Mouse (Mus musculus): Measurements from ENCODE around the gene Slc9a7. TPM values are rescaled to one million over a fixed set of nuclear protein-coding genes. Genes with fewer than 3 reads are reported as not detected.

Slc9a7 gene
- polyA plus RNA-seq, 1 experiment from 2014 or later, result 4.7 TPM

GRCm38 (mm10) chrX:20157519-20157918, 134.1 kb downstream of the Slc9a7 start:
- no peaks in the 10 kb centered on the region for H3K9me3 ChIP-seq (replicated peaks)
- H3K9ac ChIP-seq, result no peak overlapping the region
- ATAC-seq (replicated peaks; ENCODE audit: insufficient number of reproducible peaks, insufficient read depth, low FRiP score, low read depth), result no peak
- WGBS, result 3% methylated on average over 2 of the region's 2 CpGs
- no peaks in the 10 kb centered on the region for H3K4me1 ChIP-seq (replicated peaks)
- H3K4me2 ChIP-seq, result no peak overlapping the region
- no peaks in the 10 kb centered on the region for H3K36me3 ChIP-seq
- no peak overlapping the region for H3K4me3 ChIP-seq
- no peak overlapping the region for H3K27ac ChIP-seq
- no peaks in the 10 kb centered on the region for H3K27me3 ChIP-seq

GRCm38 (mm10) chrX:20129466-20129865, 162.1 kb downstream of the Slc9a7 start:
- H3K27ac ChIP-seq, result no peak overlapping the region
- WGBS, result 64% methylated on average over 1 of the region's 1 CpGs
- no peaks in the 10 kb centered on the region for H3K36me3 ChIP-seq
- no peaks in the 10 kb centered on the region for H3K9me3 ChIP-seq (replicated peaks)
- ATAC-seq (replicated peaks; ENCODE audit: insufficient number of reproducible peaks, insufficient read depth, low FRiP score, low read depth), result no peak
- H3K4me3 ChIP-seq, result no peak overlapping the region
- H3K27me3 ChIP-seq, result no peaks in the 10 kb centered on the region
- H3K4me2 ChIP-seq, result no peak overlapping the region
- H3K9ac ChIP-seq, result no peak overlapping the region
- no peaks in the 10 kb centered on the region for H3K4me1 ChIP-seq (replicated peaks)

- Histone ChIP-seq H3K4me3 (no peak overlapping the region), H3K4me1 (replicated peaks) (no peaks in the 10 kb centered on the region), H3K4me2 (no peak overlapping the region), H3K36me3 (no peaks in the 10 kb centered on the region), H3K9me3 (replicated peaks) (no peaks in the 10 kb centered on the region), H3K27ac (no peak overlapping the region), H3K9ac (no peak overlapping the region), H3K27me3 (no peaks in the 10 kb centered on the region)
- no peak for ATAC-seq (replicated peaks; ENCODE audit: insufficient number of reproducible peaks, insufficient read depth, low FRiP score, low read depth)
Observed at GRCm38 (mm10) chrX:20128951-20129350, 162.7 kb downstream of the Slc9a7 start.

GRCm38 (mm10) chrX:20125481-20125880, 166.1 kb downstream of the Slc9a7 start:
- H3K27ac ChIP-seq, result no peak overlapping the region
- no peaks in the 10 kb centered on the region for H3K4me1 ChIP-seq (replicated peaks)
- ATAC-seq (replicated peaks; ENCODE audit: insufficient number of reproducible peaks, insufficient read depth, low FRiP score, low read depth), result no peak
- no peak overlapping the region for H3K4me3 ChIP-seq
- no peak overlapping the region for H3K4me2 ChIP-seq
- no peaks in the 10 kb centered on the region for H3K9me3 ChIP-seq (replicated peaks)
- no peaks in the 10 kb centered on the region for H3K27me3 ChIP-seq
- no peak overlapping the region for H3K9ac ChIP-seq
- 44% methylated on average over 2 of the region's 2 CpGs for WGBS
- H3K36me3 ChIP-seq, result no peaks in the 10 kb centered on the region

- no peaks in the 10 kb centered on the region for H3K27me3 ChIP-seq
- H3K36me3 ChIP-seq, result no peaks in the 10 kb centered on the region
- no peak overlapping the region for H3K4me3 ChIP-seq
- H3K27ac ChIP-seq, result no peak overlapping the region
- 77% methylated on average over 2 of the region's 2 CpGs for whole genome bisulfite sequencing
- H3K4me2 ChIP-seq, result no peak overlapping the region
- no peak overlapping the region for H3K9ac ChIP-seq
- H3K9me3 ChIP-seq (replicated peaks), result no peaks in the 10 kb centered on the region
- H3K4me1 ChIP-seq (replicated peaks), result no peaks in the 10 kb centered on the region
- ATAC-seq (replicated peaks; ENCODE audit: insufficient number of reproducible peaks, insufficient read depth, low FRiP score, low read depth), result no peak
Observed at GRCm38 (mm10) chrX:20117717-20118116, 173.9 kb downstream of the Slc9a7 start.

DNA sequence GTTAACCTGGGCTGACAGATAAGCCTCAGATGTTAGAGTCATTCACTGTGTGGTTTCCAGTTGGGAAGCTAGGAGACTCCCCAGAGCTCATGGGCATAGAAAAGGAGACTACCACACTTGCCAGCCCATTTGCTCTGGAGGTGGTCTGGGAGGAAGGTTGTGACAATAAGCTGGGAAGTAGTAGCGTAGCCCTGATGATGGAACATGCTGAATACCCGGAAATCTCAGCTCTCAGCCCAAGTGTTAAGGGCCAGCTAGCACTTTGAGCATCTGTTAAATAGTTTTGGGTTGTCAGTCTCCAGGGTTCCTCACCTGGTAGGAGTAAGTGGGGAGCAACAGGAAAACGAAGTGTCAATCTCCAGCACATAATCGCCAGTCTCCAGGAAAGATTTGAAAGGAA, 221.4 kb downstream of the Slc9a7 start:
- H3K4me3 ChIP-seq, result no peak overlapping the region
- no peaks in the 10 kb centered on the region for H3K4me1 ChIP-seq (replicated peaks)
- no peak overlapping the region for H3K9ac ChIP-seq
- no peaks in the 10 kb centered on the region for H3K9me3 ChIP-seq (replicated peaks)
- no peak overlapping the region for H3K4me2 ChIP-seq
- WGBS, result 43% methylated on average over 4 of the region's 4 CpGs
- H3K27me3 ChIP-seq, result no peaks in the 10 kb centered on the region
- no peak for ATAC-seq (replicated peaks; ENCODE audit: insufficient number of reproducible peaks, insufficient read depth, low FRiP score, low read depth)
- no peaks in the 10 kb centered on the region for H3K36me3 ChIP-seq
- no peak overlapping the region for H3K27ac ChIP-seq

DNA sequence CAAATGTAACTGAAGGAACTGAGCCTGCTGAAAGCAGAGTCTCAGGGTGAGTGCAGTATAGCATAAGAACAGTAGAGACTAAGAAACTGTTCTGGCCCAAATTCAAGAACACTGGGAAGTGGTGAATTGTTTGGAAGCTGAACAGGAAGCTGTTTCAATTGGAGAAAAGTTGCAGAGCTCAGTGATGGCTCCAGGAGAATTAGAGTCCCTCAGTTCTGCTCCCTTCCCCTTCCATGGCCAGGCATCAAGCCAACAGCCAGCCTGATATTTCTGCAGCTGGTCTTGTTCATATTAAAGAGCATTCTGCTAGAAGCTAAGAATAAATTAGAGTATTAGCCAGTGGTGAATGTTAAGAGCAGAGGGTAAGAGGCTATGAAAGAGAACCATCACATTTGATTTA, 225.0 kb downstream of the Slc9a7 start:
- H3K27ac ChIP-seq, result no peak overlapping the region
- H3K9ac ChIP-seq, result no peak overlapping the region
- no peaks in the 10 kb centered on the region for H3K36me3 ChIP-seq
- no peaks in the 10 kb centered on the region for H3K9me3 ChIP-seq (replicated peaks)
- ATAC-seq (replicated peaks; ENCODE audit: insufficient number of reproducible peaks, insufficient read depth, low FRiP score, low read depth), result no peak
- H3K4me3 ChIP-seq, result no peak overlapping the region
- no peaks in the 10 kb centered on the region for H3K4me1 ChIP-seq (replicated peaks)
- no peaks in the 10 kb centered on the region for H3K27me3 ChIP-seq
- H3K4me2 ChIP-seq, result no peak overlapping the region

DNA sequence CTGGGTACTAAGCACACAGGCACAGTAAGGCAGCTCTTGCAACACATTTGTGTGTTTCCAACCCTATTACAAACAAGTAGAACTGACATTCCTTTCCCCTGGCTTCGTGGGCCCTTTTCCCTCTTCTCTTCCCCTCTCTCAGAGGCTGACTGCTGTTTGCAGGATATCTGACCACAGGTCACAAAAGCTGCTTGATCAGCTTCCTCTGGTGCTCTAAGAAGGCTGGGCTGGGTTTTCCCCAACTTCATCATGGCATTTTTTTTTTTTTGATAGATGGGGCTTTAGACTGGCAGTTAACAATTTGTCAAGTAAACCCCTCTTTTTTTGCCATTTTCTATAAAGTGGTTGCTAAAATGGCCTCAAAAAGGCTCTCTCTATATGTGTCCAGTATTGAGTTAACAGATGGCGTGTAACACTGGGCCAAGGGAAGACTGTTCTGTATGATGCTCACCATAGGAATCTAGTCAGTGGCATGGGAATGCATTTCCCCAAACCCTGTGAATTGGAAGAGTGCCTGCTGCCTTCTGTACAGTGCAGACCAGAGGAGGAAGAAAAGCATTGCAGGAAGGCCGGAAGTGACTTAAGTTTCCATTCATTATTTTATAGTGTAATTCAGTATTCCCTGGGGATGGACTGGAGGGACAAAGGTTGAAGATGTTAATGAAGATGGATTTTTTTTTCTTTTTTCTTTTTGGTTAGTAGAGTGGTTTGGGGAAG, 229.7 kb downstream of the Slc9a7 start:
- no peak overlapping the region for H3K27ac ChIP-seq
- H3K4me2 ChIP-seq, result peak overlapping the region; percentile 27; the same call in 1 of the 2 replicates
- H3K36me3 ChIP-seq, result no peaks in the 10 kb centered on the region
- no peak overlapping the region for H3K9ac ChIP-seq
- WGBS, result 50% methylated on average over 3 of the region's 3 CpGs
- no peaks in the 10 kb centered on the region; the same call in 1 of the 2 replicates for H3K4me1 ChIP-seq (replicated peaks)
- peak overlapping the region; percentile 58; the same call in 1 of the 2 replicates for H3K4me3 ChIP-seq
- no peak for ATAC-seq (replicated peaks; ENCODE audit: insufficient number of reproducible peaks, insufficient read depth, low FRiP score, low read depth)
- H3K27me3 ChIP-seq, result 0 out of 2 replicates have a peak, but pooled peaks cover 3% of the 10 kb centered on the region
- no peaks in the 10 kb centered on the region for H3K9me3 ChIP-seq (replicated peaks)

DNA sequence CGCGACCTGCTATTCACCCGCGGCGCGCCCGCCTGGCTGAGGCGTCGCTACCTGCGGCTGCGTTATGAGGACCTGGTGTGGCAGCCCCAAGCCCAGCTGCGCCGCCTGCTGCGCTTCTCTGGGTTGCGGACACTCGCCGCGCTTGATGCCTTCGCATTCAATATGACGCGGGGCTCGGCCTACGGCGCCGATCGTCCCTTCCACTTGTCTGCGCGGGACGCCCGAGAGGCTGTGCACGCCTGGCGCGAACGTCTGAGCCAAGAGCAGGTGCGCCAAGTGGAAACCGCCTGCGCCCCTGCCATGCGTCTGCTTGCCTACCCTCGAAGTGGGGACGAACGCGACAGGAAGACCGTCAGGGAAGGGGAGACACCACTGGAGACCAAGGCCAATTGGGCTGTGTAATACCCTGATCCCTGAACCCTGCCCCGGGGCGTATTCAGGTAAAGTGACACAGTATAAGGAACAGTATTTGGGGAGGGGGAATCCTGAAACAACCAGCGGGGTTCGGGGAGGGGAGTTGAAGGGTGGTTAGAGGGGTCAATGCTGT, 230.8 kb downstream of the Slc9a7 start:
- H3K9ac ChIP-seq, result peak overlapping the region; percentile 40; the same call in 1 of the 2 replicates
- WGBS, result 11% methylated on average over 37 of the region's 47 CpGs

DNA sequence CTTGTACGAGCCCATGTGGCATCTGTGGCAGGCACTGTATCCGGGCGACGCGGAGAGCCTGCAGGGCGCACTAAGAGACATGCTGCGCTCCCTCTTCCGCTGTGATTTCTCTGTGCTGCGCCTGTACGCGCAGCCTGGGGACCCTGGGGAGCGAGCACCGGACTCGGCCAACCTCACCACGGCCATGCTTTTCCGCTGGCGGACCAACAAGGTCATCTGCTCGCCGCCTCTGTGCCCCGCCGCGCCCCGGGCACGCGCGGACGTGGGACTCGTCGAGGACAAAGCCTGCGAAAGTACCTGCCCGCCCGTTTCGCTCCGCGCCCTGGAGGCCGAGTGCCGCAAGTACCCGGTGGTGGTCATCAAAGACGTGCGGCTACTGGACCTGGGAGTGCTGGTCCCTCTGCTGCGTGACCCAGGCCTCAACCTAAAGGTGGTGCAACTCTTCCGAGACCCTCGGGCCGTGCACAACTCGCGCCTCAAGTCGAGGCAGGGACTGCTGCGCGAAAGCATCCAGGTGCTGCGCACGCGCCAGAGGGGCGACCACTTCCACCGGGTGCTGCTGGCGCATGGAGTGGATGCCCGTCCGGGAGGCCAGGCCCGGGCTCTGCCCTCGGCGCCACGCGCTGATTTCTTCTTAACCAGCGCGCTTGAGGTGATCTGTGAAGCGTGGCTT, 231.4 kb downstream of the Slc9a7 start:
- Histone ChIP-seq H3K36me3 (no peaks in the 10 kb centered on the region), H3K4me1 (replicated peaks) (no peaks in the 10 kb centered on the region; the same call in 1 of the 2 replicates), H3K4me2 (peak overlapping the region; percentile 86), H3K4me3 (peak overlapping the region; percentile 58), H3K9ac (peak overlapping the region; percentile 40), H3K27me3 (0 out of 2 replicates have a peak, but pooled peaks cover 3% of the 10 kb centered on the region), H3K9me3 (replicated peaks) (no peaks in the 10 kb centered on the region), H3K27ac (no peak overlapping the region)
- peak; percentile 8; the same call in 1 of the 2 replicates for ATAC-seq (replicated peaks; ENCODE audit: insufficient number of reproducible peaks, insufficient read depth, low FRiP score, low read depth)
- 11% methylated on average over 59 of the region's 65 CpGs for WGBS

More for the DNA sequence above, 230.8 kb downstream of the Slc9a7 start:
- ATAC-seq (replicated peaks; ENCODE audit: insufficient number of reproducible peaks, insufficient read depth, low FRiP score, low read depth), result no peak
- Histone ChIP-seq H3K9me3 (replicated peaks) (no peaks in the 10 kb centered on the region), H3K36me3 (no peaks in the 10 kb centered on the region), H3K4me2 (peak overlapping the region; percentile 86), H3K4me3 (peak overlapping the region; percentile 58), H3K4me1 (replicated peaks) (no peaks in the 10 kb centered on the region; the same call in 1 of the 2 replicates), H3K27ac (no peak overlapping the region), H3K27me3 (0 out of 2 replicates have a peak, but pooled peaks cover 3% of the 10 kb centered on the region)

DNA sequence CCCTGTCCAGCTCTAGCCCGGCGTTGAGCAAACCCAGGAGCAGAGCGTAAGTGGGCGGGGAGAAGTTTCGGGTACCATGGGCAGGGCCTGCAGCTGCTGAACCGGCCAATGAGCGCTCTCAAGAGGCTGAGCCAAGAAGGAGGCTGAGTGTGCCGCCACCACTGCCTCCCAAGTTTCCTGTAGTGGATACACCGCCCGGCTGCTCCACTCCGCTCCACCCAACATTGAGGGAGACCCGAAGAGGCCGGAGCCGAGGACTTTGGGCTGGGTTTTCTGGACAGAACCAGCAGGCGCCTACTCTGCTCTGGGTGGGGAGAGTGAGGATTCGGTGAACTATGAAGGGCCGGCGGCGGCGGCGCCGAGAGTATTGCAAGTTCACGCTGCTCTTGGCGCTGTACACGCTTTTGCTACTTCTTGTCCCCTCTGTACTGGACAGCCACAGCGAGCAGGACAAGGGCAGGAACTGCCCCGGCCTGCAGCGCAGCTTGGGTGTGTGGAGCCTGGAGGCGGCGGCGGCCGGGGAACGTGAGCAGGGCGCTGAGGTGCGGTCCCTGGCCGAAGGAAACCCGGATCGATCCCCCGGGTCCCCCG, 232.1 kb downstream of the Slc9a7 start, which contains the start of gene Chst7:
TSS of gene Chst7 (plus strand) at position 180 of the 591 bp plus-strand sequence.
- H3K4me1 ChIP-seq (replicated peaks), result no peaks in the 10 kb centered on the region; the same call in 1 of the 2 replicates
- H3K36me3 ChIP-seq, result no peaks in the 10 kb centered on the region
- ATAC-seq (replicated peaks; ENCODE audit: insufficient number of reproducible peaks, insufficient read depth, low FRiP score, low read depth), result peak; percentile 89
- WGBS, result 18% methylated on average over 40 of the region's 40 CpGs
- H3K9me3 ChIP-seq (replicated peaks), result no peaks in the 10 kb centered on the region
- H3K9ac ChIP-seq, result peak within 1 kb of the TSS; percentile 40
- peak within 1 kb of the TSS; percentile 86 for H3K4me2 ChIP-seq
- H3K4me3 ChIP-seq, result peak within 1 kb of the TSS; percentile 58
- H3K27ac ChIP-seq, result peak within 1 kb of the TSS; percentile 20; the same call in 1 of the 2 replicates
- 0 out of 2 replicates have a peak, but pooled peaks cover 3% of the 10 kb centered on the region for H3K27me3 ChIP-seq
